Mouse (Mus musculus) intestine, embryonic 16.5 days (tissue): ENCODE data around the gene Gm7694. TPM values are rescaled to one million over a fixed set of nuclear protein-coding genes. Genes with fewer than 3 reads are reported as not detected.

Source experiments
- ATAC-seq: fragments of 200-750 bp; cut with Nextera tagmentation; 2 replicates; pipeline ENCODE4 v1.8.0; 2017; ENCODE audit warnings: moderate TSS enrichment, moderate library complexity
- H3K27ac ChIP-seq: fragments of 300-500 bp; sonication (generic); 2 replicates; pipeline ENCODE4 v1.5.1; 2014; ENCODE audit warnings: mild to moderate bottlenecking, low read length
- H3K27me3 ChIP-seq: fragments of 300-500 bp; sonication (generic); replicated peaks from 2 replicates; pipeline ENCODE4 v1.6.1; 2014; ENCODE audit warnings: low read length, control low read depth, mixed read lengths; ENCODE audit not compliant: control insufficient read depth, insufficient read depth
- H3K36me3 ChIP-seq: fragments of 300-500 bp; sonication (generic); 2 replicates; pipeline ENCODE4 v1.6.1; 2014; ENCODE audit warnings: low read length, control low read depth; ENCODE audit not compliant: control insufficient read depth, insufficient read depth
- H3K4me1 ChIP-seq: fragments of 300-500 bp; sonication (generic); 2 replicates; pipeline ENCODE4 v1.6.1; 2014; ENCODE audit warnings: low read length, control low read depth, mixed read lengths; ENCODE audit not compliant: control insufficient read depth, insufficient read depth
- H3K4me2 ChIP-seq: fragments of 300-500 bp; sonication (generic); 2 replicates; pipeline ENCODE4 v1.6.1; 2014; ENCODE audit warnings: low read depth, low read length, control low read depth
- H3K4me3 ChIP-seq: fragments of 300-500 bp; sonication (generic); 2 replicates; pipeline ENCODE4 v1.5.1; 2014; ENCODE audit warnings: mild to moderate bottlenecking, low read length
- H3K9ac ChIP-seq: fragments of 300-500 bp; sonication (generic); 2 replicates; pipeline ENCODE4 v1.6.1; 2014; ENCODE audit warnings: low read depth, low read length
- H3K9me3 ChIP-seq: fragments of 300-500 bp; sonication (generic); 2 replicates; pipeline ENCODE4 v1.6.1; 2016; ENCODE audit warnings: low read length, control low read depth; ENCODE audit not compliant: control insufficient read depth
- WGBS: fragments of 180-500 bp; shearing (Covaris S2); extraction: QIAGEN DNeasy Blood & Tissue Kit; methylation state at CpG from one replicate; pipeline ENCODE4 v1.1.7; 2014; 5-methylcytosine and 5-hydroxymethylcytosine counted together
- polyA plus RNA-seq: library from polyadenylated mRNA; unstranded; fragments of >200 nt; fragmentation: Nextera tagmentation; extraction: Ambion mirVana; gene quantifications from 2 replicates; pipeline ENCODE4 v1.2.1, GENCODE M21; 2015

Gene Gm7694
- polyA plus RNA-seq, 1 experiment from 2014 or later, result 2.5 TPM

GRCm38 (mm10) chr1:170324312-170324711, 18.2 kb upstream of the Gm7694 start:
- H3K27ac ChIP-seq, result no peak overlapping the region
- no peaks in the 10 kb centered on the region for H3K27me3 ChIP-seq
- peak; percentile 86 for ATAC-seq
- 88% methylated on average over 1 of the region's 1 CpGs for WGBS
- no peak overlapping the region for H3K4me2 ChIP-seq
- no peaks in the 10 kb centered on the region for H3K4me1 ChIP-seq
- no peaks in the 10 kb centered on the region for H3K36me3 ChIP-seq
- no peak overlapping the region for H3K9ac ChIP-seq
- no peak overlapping the region for H3K4me3 ChIP-seq
- no peaks in the 10 kb centered on the region for H3K9me3 ChIP-seq

- no peaks in the 10 kb centered on the region for H3K27me3 ChIP-seq
- ATAC-seq, result no peak
- H3K4me3 ChIP-seq, result no peak overlapping the region
- H3K9ac ChIP-seq, result no peak overlapping the region
- no peak overlapping the region for H3K4me2 ChIP-seq
- H3K27ac ChIP-seq, result no peak overlapping the region
- no peaks in the 10 kb centered on the region for H3K36me3 ChIP-seq
- H3K4me1 ChIP-seq, result no peaks in the 10 kb centered on the region
- 94% methylated on average over 10 of the region's 10 CpGs for WGBS
- H3K9me3 ChIP-seq, result no peaks in the 10 kb centered on the region
These were observed 16.9 kb upstream of the Gm7694 start for GRCm38 (mm10) chr1:170323001-170323400.

- H3K27ac ChIP-seq, result no peak overlapping the region
- no peak for ATAC-seq
- H3K9ac ChIP-seq, result no peak overlapping the region
- no peaks in the 10 kb centered on the region for H3K27me3 ChIP-seq
- H3K4me1 ChIP-seq, result no peaks in the 10 kb centered on the region
- no peaks in the 10 kb centered on the region for H3K9me3 ChIP-seq
- no peak overlapping the region for H3K4me3 ChIP-seq
- 89% methylated on average over 2 of the region's 2 CpGs for WGBS
- no peak overlapping the region for H3K4me2 ChIP-seq
- H3K36me3 ChIP-seq, result no peaks in the 10 kb centered on the region
These were observed 15.9 kb upstream of the Gm7694 start for GRCm38 (mm10) chr1:170322046-170322445.

GRCm38 (mm10) chr1:170311431-170311830, 5.3 kb upstream of the Gm7694 start:
- H3K9ac ChIP-seq, result no peak overlapping the region
- H3K9me3 ChIP-seq, result no peaks in the 10 kb centered on the region
- no peaks in the 10 kb centered on the region for H3K4me1 ChIP-seq
- H3K36me3 ChIP-seq, result no peaks in the 10 kb centered on the region
- 80% methylated on average over 6 of the region's 6 CpGs for WGBS
- no peak overlapping the region for H3K27ac ChIP-seq
- no peak for ATAC-seq
- H3K4me3 ChIP-seq, result no peak overlapping the region
- H3K4me2 ChIP-seq, result no peak overlapping the region
- no peaks in the 10 kb centered on the region for H3K27me3 ChIP-seq

GRCm38 (mm10) chr1:170308503-170308902, 2.4 kb upstream of the Gm7694 start, which contains the start of gene Spata46:
Spata46 (plus strand) TSS chr1:170308803.
- no peaks in the 10 kb centered on the region for H3K4me1 ChIP-seq
- no peak within 1 kb of the TSS for H3K4me2 ChIP-seq
- H3K36me3 ChIP-seq, result no peaks in the 10 kb centered on the region
- H3K27ac ChIP-seq, result no peak within 1 kb of the TSS
- H3K4me3 ChIP-seq, result no peak within 1 kb of the TSS
- ATAC-seq, result no peak
- no peaks in the 10 kb centered on the region for H3K9me3 ChIP-seq
- no peaks in the 10 kb centered on the region for H3K27me3 ChIP-seq
- 79% methylated on average over 4 of the region's 4 CpGs for WGBS
- H3K9ac ChIP-seq, result no peak within 1 kb of the TSS

- Histone ChIP-seq H3K4me3 (no peak overlapping the region), H3K36me3 (no peaks in the 10 kb centered on the region)
These were observed 1.1 kb downstream of the Gm7694 start for GRCm38 (mm10) chr1:170305002-170305401.

GRCm38 (mm10) chr1:170303103-170303502, 3.0 kb downstream of the Gm7694 start:
- 79% methylated on average over 6 of the region's 6 CpGs for WGBS
- Histone ChIP-seq H3K27ac (no peak overlapping the region), H3K4me2 (no peak overlapping the region), H3K36me3 (no peaks in the 10 kb centered on the region), H3K9ac (no peak overlapping the region), H3K27me3 (no peaks in the 10 kb centered on the region), H3K4me3 (no peak overlapping the region), H3K4me1 (no peaks in the 10 kb centered on the region), H3K9me3 (no peaks in the 10 kb centered on the region)
- no peak for ATAC-seq

More at GRCm38 (mm10) chr1:170305002-170305401, 1.1 kb downstream of the Gm7694 start:
- 85% methylated on average over 10 of the region's 10 CpGs for WGBS
- Histone ChIP-seq H3K9ac (no peak overlapping the region), H3K4me1 (no peaks in the 10 kb centered on the region), H3K9me3 (no peaks in the 10 kb centered on the region), H3K27me3 (no peaks in the 10 kb centered on the region), H3K27ac (no peak overlapping the region), H3K4me2 (no peak overlapping the region)
- no peak for ATAC-seq

- no peak overlapping the region for H3K27ac ChIP-seq
- no peaks in the 10 kb centered on the region for H3K36me3 ChIP-seq
- no peaks in the 10 kb centered on the region for H3K4me1 ChIP-seq
- H3K9ac ChIP-seq, result no peak overlapping the region
- no peak overlapping the region for H3K4me2 ChIP-seq
- H3K9me3 ChIP-seq, result no peaks in the 10 kb centered on the region
- H3K27me3 ChIP-seq, result no peaks in the 10 kb centered on the region
- no peak for ATAC-seq
- 82% methylated on average over 6 of the region's 6 CpGs for WGBS
- no peak overlapping the region for H3K4me3 ChIP-seq
These were observed 3.7 kb downstream of the Gm7694 start for GRCm38 (mm10) chr1:170302456-170302855.

- H3K4me3 ChIP-seq, result no peak overlapping the region
- WGBS, result 92% methylated on average over 9 of the region's 9 CpGs
- no peak overlapping the region for H3K27ac ChIP-seq
- no peak for ATAC-seq
- H3K9ac ChIP-seq, result no peak overlapping the region
- H3K36me3 ChIP-seq, result no peaks in the 10 kb centered on the region
- no peaks in the 10 kb centered on the region for H3K27me3 ChIP-seq
- H3K9me3 ChIP-seq, result no peaks in the 10 kb centered on the region
- H3K4me2 ChIP-seq, result no peak overlapping the region
- H3K4me1 ChIP-seq, result no peaks in the 10 kb centered on the region
These were observed 4.4 kb downstream of the Gm7694 start for GRCm38 (mm10) chr1:170301686-170302085.

GRCm38 (mm10) chr1:170299496-170299895, 6.6 kb downstream of the Gm7694 start:
- Histone ChIP-seq H3K4me2 (no peak overlapping the region), H3K9me3 (no peaks in the 10 kb centered on the region), H3K9ac (no peak overlapping the region), H3K27me3 (no peaks in the 10 kb centered on the region), H3K4me1 (no peaks in the 10 kb centered on the region), H3K36me3 (no peaks in the 10 kb centered on the region), H3K4me3 (no peak overlapping the region), H3K27ac (no peak overlapping the region)
- ATAC-seq, result no peak
- WGBS, result 74% methylated on average over 4 of the region's 4 CpGs
